Mouse (Mus musculus): ENCODE measurements around the gene Kif5a. TPM values are rescaled to one million over a fixed set of nuclear protein-coding genes. Genes with fewer than 3 reads are reported as not detected.
A peak's percentile ranks its signal among the peaks of the same experiment; 100 is the strongest.

Kif5a gene
- total RNA-seq, 2 experiments from 2014 or later = 0.10 to 0.20 TPM

DNA sequence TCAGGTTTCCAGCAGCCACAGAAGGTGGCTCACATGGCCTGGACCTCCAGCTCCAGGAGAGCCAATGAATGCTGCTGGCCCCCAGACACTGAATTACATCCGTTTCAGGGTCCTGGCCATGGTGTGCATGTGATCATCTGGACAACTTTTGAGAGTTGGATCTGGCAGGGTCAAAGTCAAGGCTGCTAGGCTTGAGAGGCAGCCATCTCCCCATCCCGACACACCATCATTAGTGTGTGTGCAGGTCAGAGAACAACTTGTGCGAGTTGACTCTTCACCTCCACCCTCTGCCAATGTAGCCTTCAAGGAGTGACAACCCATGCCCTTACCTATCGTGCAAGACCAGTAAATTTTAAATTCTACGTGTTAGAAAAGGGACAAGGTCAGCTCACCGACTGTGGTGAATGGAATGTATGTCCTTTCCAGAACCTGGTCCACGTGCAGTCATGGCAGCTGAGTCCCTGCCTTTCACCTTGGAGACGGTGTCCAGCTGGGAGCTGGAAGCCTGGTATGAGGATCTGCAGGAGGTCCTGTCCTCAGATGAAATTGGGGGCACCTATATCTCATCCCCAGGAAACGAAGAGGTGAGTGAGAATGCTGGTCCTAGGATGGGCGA is 31.9 kb upstream of the Kif5a start:
- Histone ChIP-seq H3K4me3 (peak overlapping the region; percentile 11; the same call in 1 of the 2 replicates), H3K27ac (peak overlapping the region; percentile 98)
- intact Hi-C loops (cut with DNase I) = no loop called here
- no peak for TF ChIP-seq CTCF (IDR thresholded peaks at IDR 0.05)
- DNase-seq = no peak

DNA sequence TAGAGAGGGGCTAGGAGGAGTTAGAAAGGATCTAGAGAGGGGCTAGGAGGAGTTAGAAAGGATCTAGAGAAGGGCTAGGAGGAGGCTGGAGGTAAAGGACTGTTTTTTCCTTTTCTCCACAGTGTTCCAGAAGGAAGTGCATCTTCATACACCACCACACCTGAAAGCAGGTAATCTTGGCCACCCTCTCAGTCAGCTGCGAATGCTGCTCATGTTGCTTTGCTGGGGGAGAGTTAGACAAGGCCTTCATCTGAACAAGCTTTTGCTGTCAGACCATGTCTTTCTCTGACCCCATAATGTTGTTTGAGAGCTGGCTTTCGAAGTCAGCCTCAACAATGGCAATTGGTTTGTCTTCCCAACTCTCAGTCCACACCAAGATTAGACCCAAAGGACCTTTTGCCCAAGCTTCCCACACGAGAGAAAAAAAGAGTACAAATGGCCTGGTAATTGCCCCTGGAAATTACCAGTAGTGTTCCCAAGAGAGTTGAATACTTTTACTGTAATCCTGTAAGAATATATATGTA is 30.5 kb upstream of the Kif5a start:
- DNase-seq = no peak
- intact Hi-C loops (cut with DNase I) = no loop called here
- TF ChIP-seq CTCF (IDR thresholded peaks at IDR 0.05) = no peak
- peak overlapping the region; percentile 97 for H3K4me3 ChIP-seq
- peak overlapping the region; percentile 98 for H3K27ac ChIP-seq

DNA sequence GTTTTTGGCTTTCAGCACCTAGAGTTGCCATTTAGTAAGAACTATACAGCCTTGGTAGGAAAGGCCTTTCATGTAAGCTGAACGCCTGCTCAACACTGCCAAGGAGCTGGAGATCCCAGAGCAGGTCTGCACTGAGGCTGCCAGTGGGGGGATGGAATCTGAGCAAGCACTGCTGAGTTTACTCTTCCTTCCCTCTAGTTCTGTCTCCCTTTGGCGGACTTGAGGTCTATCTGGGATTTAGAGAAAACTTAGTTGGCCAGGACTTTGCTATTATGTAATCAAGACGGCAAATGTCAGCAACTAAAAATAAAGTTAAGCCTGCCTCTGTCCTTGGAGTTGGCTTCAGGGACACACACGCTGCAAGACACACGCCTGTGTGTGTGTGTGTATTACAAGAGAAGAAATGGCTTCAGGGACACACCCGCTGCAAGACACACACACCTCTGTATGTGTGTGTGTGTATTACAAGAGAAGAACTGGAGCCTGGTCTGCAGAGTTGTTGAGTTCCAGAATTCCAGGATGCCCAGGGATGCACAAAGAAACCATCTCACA is 29.9 kb upstream of the Kif5a start:
- H3K4me3 ChIP-seq = peak overlapping the region; percentile 97
- peak; percentile 76 for DNase-seq
- intact Hi-C loops (cut with DNase I) = no loop called here

DNA sequence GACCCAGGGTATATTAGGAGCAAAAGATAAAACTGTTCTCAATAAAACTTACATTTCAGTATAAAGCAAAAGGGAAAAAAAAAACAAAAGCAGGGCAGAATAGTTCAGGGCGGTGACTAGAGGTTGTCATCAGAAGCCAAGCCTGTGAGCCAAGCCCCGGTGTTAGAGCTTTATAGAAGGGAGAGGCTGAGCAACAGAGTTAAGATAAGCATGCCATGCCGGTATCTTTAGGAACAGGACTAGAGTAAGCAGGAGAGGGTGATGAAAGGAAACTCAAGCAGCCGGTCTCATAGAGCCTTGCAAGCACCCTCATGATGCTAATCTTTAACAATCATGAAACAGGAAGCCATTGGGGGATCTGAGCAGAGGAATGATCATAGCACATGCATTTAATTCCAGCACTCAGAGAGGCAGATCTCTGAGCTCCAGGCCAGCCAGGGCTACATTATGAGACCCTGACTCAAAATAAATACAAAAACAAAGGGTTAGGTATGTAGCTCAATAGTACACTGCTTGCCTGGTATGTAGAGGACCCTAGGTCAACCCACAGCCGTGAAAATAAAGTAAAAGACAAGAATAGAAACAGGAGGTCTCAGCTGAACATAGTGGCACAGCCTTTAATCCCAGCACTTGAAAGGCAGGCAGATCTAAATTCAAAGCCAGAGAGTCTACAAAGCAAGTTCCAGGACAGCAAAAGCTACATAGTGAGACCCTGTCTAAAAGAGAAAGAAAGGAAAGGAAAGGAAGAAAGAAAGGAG is 28.9 kb upstream of the Kif5a start:
- H3K27ac ChIP-seq = peak overlapping the region; percentile 98
- DNase-seq = no peak
- peak overlapping the region; percentile 97 for H3K4me3 ChIP-seq
- intact Hi-C loops (cut with DNase I) = no loop called here
- TF ChIP-seq CTCF (IDR thresholded peaks at IDR 0.05) = no peak

More for the DNA sequence above, 29.9 kb upstream of the Kif5a start:
- no peak for TF ChIP-seq CTCF (IDR thresholded peaks at IDR 0.05)
- H3K27ac ChIP-seq = peak overlapping the region; percentile 98

GRCm38 (mm10) chr10:127290930-127291880 is 28.1 kb upstream of the Kif5a start:
- intact Hi-C loops (cut with DNase I) = loop anchor here (1.0 kb wide), 1 partner anchor 20 kb away; the partner anchor contains the start of gene Mars
- DNase-seq = peak; percentile 77
- Histone ChIP-seq H3K27ac (peak overlapping the region; percentile 98), H3K4me3 (peak overlapping the region; percentile 97)
- no peak for TF ChIP-seq CTCF (IDR thresholded peaks at IDR 0.05)

GRCm38 (mm10) chr10:127290307-127290929 is 27.3 kb upstream of the Kif5a start:
- TF ChIP-seq CTCF (IDR thresholded peaks at IDR 0.05) = no peak
- peak; percentile 100 for DNase-seq
- H3K27ac ChIP-seq = peak overlapping the region; percentile 98
- intact Hi-C loops (cut with DNase I) = loop anchor here (1.0 kb wide), 1 partner anchor 21 kb away; the partner anchor contains the start of gene Mars
- H3K4me3 ChIP-seq = peak overlapping the region; percentile 97

GRCm38 (mm10) chr10:127289573-127290191 is 26.5 kb upstream of the Kif5a start:
- intact Hi-C loops (cut with DNase I) = loop anchor here (1.0 kb wide), 1 partner anchor 22 kb away; the partner anchor contains the start of gene Mars
- Histone ChIP-seq H3K27ac (peak overlapping the region; percentile 98), H3K4me3 (peak overlapping the region; percentile 97)
- TF ChIP-seq CTCF (IDR thresholded peaks at IDR 0.05) = no peak
- DNase-seq = peak; percentile 82

- intact Hi-C loops (cut with DNase I) = no loop called here
- no peak for TF ChIP-seq CTCF (IDR thresholded peaks at IDR 0.05)
- Histone ChIP-seq H3K27ac (peak within 1 kb of the TSS; percentile 98), H3K4me3 (peak within 1 kb of the TSS; percentile 97)
- peak; percentile 96 for DNase-seq
Observed at GRCm38 (mm10) chr10:127288800-127289572, 25.8 kb upstream of the Kif5a start, which contains the start of gene Mbd6. Mbd6 (minus strand) TSS chr10:127289018.

DNA sequence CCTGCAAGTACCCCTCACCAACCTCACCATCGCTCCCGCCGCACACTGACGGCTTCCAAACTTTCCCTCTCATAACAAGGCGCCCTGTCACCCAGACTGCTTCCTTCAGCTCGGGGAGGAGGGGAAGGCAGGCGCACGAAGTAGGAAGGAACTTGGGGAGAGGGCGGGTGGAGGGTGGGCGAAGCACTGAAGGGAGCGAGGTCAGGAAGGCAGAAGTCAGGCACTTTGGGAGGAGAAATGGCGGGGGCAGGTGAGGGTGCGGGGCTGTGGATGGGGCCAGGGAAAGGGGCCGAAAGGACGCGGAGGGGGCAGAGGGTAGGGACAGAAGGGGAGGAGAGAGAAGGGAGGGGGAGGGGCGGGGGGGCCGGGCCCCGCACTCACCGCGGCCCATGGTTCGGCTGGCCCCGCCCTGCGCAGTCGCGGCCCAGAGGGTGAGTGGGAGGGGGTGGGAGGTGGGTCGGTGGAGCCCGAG is 25.2 kb upstream of the Kif5a start:
- TF ChIP-seq CTCF (IDR thresholded peaks at IDR 0.05) = no peak
- peak overlapping the region; percentile 98 for H3K27ac ChIP-seq
- peak overlapping the region; percentile 97 for H3K4me3 ChIP-seq
- DNase-seq = no peak
- intact Hi-C loops (cut with DNase I) = no loop called here

- DNase-seq = peak; percentile 36
- no peak for TF ChIP-seq CTCF (IDR thresholded peaks at IDR 0.05)
- intact Hi-C loops (cut with DNase I) = no loop called here
- peak overlapping the region; percentile 97 for H3K4me3 ChIP-seq
- peak overlapping the region; percentile 98 for H3K27ac ChIP-seq
Observed at GRCm38 (mm10) chr10:127287936-127288293, 24.8 kb upstream of the Kif5a start.
